Comparison of ENCODE assay signal across 22 mouse cellular contexts in genomic region chr7:100182388-100182787, GRCm38 (mm10). TPM values are rescaled to one million over a fixed set of nuclear protein-coding genes. Genes with fewer than 3 reads are reported as not detected.
DNase-seq lines count a peak whose midpoint lies in the region; ATAC-seq lines count a peak whose summit lies in the region.
"Had no signal": no experiment of that assay in that cellular context is flagged by ENCODE, and none has a peak within 500 bp of the region (broad histone marks: within the 10 kb centered on the region; RNA-seq: fewer than 3 reads in every experiment).

No protein-coding gene starts in this region.

- peak; percentile 93 for DNase-seq in heart, adult 11 months
- peak; percentile 2 to 22 for DNase-seq in spleen, postnatal 36 days (ENCODE audit: low spot score in 2 of 2)
- DNase-seq in spleen, postnatal 10 days (ENCODE audit: low spot score in 2 of 2) = no peak
- no peak for DNase-seq in adrenal gland, adult 18-20 months (ENCODE audit: low spot score in 2 of 2)
- DNase-seq in cerebellum, postnatal 14 days = no peak
- DNase-seq in left cerebral cortex, postnatal 25 days (ENCODE audit: low spot score in 2 of 2) = no peak
- DNase-seq: adrenal gland, adult 2 months; cerebellum, adult 18-20 months; cerebellum, postnatal 36 days; heart, postnatal 14 days; kidney, adult 11 months; layer of hippocampus, adult 9-11 months; left cerebral cortex, postnatal 4 days had no signal

- H3K4me2 ChIP-seq in heart, embryonic 12.5 days = no peak overlapping the region
- H3K4me2 ChIP-seq: embryonic facial prominence, embryonic 15.5 days; forebrain, embryonic 15.5 days; heart, embryonic 13.5 days; limb, embryonic 15.5 days; midbrain, embryonic 13.5 days had no signal

- H3K27me3 ChIP-seq in heart, embryonic 12.5 days (replicated peaks) = peaks cover 47% of the 10 kb centered on the region

- intact Hi-C loops in left cerebral cortex, postnatal 25 days (cut with DNase I) = no loop called here

- no peaks in the 10 kb centered on the region for H3K9me3 ChIP-seq in heart, embryonic 12.5 days (replicated peaks)
- H3K9me3 ChIP-seq: embryonic facial prominence, embryonic 15.5 days; forebrain, embryonic 15.5 days; heart, embryonic 13.5 days; limb, embryonic 15.5 days; midbrain, embryonic 13.5 days had no signal

- ATAC-seq in heart, embryonic 12.5 days (ENCODE audit: insufficient number of reproducible peaks, low FRiP score) = no peak
- ATAC-seq in megakaryocyte, adult 5-6 weeks (ENCODE audit: poor library complexity, severe bottlenecking) = peak; percentile 65
- ATAC-seq: CD4-positive, CD25-positive, alpha-beta regulatory T cell, adult 4 months; forebrain, embryonic 15.5 days; midbrain, embryonic 13.5 days had no signal

- H3K4me3 ChIP-seq in heart, embryonic 12.5 days = no peak overlapping the region
- H3K4me3 ChIP-seq: embryonic facial prominence, embryonic 15.5 days; forebrain, embryonic 15.5 days; heart, embryonic 13.5 days; limb, embryonic 15.5 days; midbrain, embryonic 13.5 days had no signal

- no peaks in the 10 kb centered on the region for H3K36me3 ChIP-seq in heart, embryonic 12.5 days
- H3K36me3 ChIP-seq: embryonic facial prominence, embryonic 15.5 days; forebrain, embryonic 15.5 days; heart, embryonic 13.5 days; limb, embryonic 15.5 days; midbrain, embryonic 13.5 days had no signal

- H3K4me1 ChIP-seq in heart, embryonic 12.5 days (replicated peaks) = peaks cover 12% of the 10 kb centered on the region

- no peak overlapping the region for H3K9ac ChIP-seq in heart, embryonic 12.5 days
- H3K9ac ChIP-seq: embryonic facial prominence, embryonic 15.5 days; forebrain, embryonic 15.5 days; heart, embryonic 13.5 days; limb, embryonic 15.5 days; midbrain, embryonic 13.5 days had no signal

- H3K27ac ChIP-seq in heart, embryonic 12.5 days (ENCODE audit: poor library complexity, severe bottlenecking) = no peak overlapping the region
- H3K27ac ChIP-seq: embryonic facial prominence, embryonic 15.5 days; forebrain, embryonic 15.5 days; heart, embryonic 13.5 days; kidney, postnatal 0 days; limb, embryonic 15.5 days; midbrain, embryonic 13.5 days had no signal

- WGBS in heart, embryonic 12.5 days = 65% methylated on average over 3 of the region's 3 CpGs

RNA-seq across cellular contexts. Expression of gene Kcne3, which starts 6.1 kb away (rescaled TPM):
- 8.0 and 10.0 TPM in 2 replicates for polyA plus RNA-seq in heart, embryonic 12.5 days (2016; fragmentation: Nextera tagmentation; extraction: Ambion mirVana)
- 18.0 and 21.1 TPM in 2 replicates for total RNA-seq in megakaryocyte, adult 5-6 weeks (2015)
- 12.0 and 19.5 TPM in 2 replicates for total RNA-seq in megakaryocyte, adult 5-6 weeks (2017)
- 1 to 10 TPM in 1 of 2 experiments, under 1 TPM in 1; 0.56 to 1.1 TPM for total RNA-seq in adrenal gland, adult 18-20 months (2021)
- not detected for total RNA-seq in left cerebral cortex, postnatal 25 days (2021)
- total RNA-seq: left cerebral cortex, postnatal 4 days had no signal
- polyA plus RNA-seq: CD4-positive, CD25-positive, alpha-beta regulatory T cell, adult 4 months had no signal

RNA-seq across cellular contexts. Expression of gene Lipt2, which starts 23.3 kb away (rescaled TPM):
- polyA plus RNA-seq in heart, embryonic 12.5 days (2016; fragmentation: Nextera tagmentation; extraction: Ambion mirVana) = 12.1 and 12.9 TPM in 2 replicates
- 9.4 and 10.9 TPM in 2 replicates for total RNA-seq in megakaryocyte, adult 5-6 weeks (2015)
- total RNA-seq in megakaryocyte, adult 5-6 weeks (2017) = 2.1 and 4.6 TPM in 2 replicates
- total RNA-seq in adrenal gland, adult 18-20 months (2021) = 1 to 10 TPM; 3.4 to 4.1 TPM
- 1 to 10 TPM; 4.9 to 5.4 TPM for total RNA-seq in left cerebral cortex, postnatal 25 days (2021)
- polyA plus RNA-seq: CD4-positive, CD25-positive, alpha-beta regulatory T cell, adult 4 months had no signal

RNA-seq across cellular contexts. Expression of gene Pgm2l1, which starts 44.8 kb away (rescaled TPM):
- 1.9 and 3.2 TPM in 2 replicates for polyA plus RNA-seq in heart, embryonic 12.5 days (2016; fragmentation: Nextera tagmentation; extraction: Ambion mirVana)
- 9.8 and 11.9 TPM in 2 replicates for total RNA-seq in megakaryocyte, adult 5-6 weeks (2015)
- 7.7 and 9.6 TPM in 2 replicates for total RNA-seq in megakaryocyte, adult 5-6 weeks (2017)
- total RNA-seq in adrenal gland, adult 18-20 months (2021) = 1 to 10 TPM; 3.5 to 4.5 TPM
- total RNA-seq in left cerebral cortex, postnatal 25 days (2021) = 100 to 1,000 TPM; 303 to 336 TPM

Comparison
In these comparisons a context has a peak if more than half of its experiments do, and no peak if none do; other contexts are left out.
1. DNase-seq: peak in heart, adult 11 months (single experiment) and spleen, postnatal 36 days (2 of 2); none in spleen, postnatal 10 days (0 of 2), adrenal gland, adult 18-20 months (0 of 2), cerebellum, postnatal 14 days (0 of 2) and left cerebral cortex, postnatal 25 days (0 of 2).
2. RNA of gene Kcne3, which starts 6.1 kb away (total RNA-seq): 12.0 to 21.1 TPM in megakaryocyte, adult 5-6 weeks; 0.56 to 1.1 TPM in adrenal gland, adult 18-20 months and not detected in left cerebral cortex, postnatal 25 days; every median in the first group is over 4 times any median in the second.
3. RNA of gene Pgm2l1, which starts 44.8 kb away (total RNA-seq): 303 to 336 TPM in left cerebral cortex, postnatal 25 days; 7.7 to 11.9 TPM in megakaryocyte, adult 5-6 weeks and 3.5 to 4.5 TPM in adrenal gland, adult 18-20 months; every median in the first group is over 10 times any median in the second.